Mouse (Mus musculus) liver, adult 2 months (tissue): ENCODE data around the gene Celf2. TPM values are rescaled to one million over a fixed set of nuclear protein-coding genes. Genes with fewer than 3 reads are reported as not detected.

Source experiments
- DNase-seq: peaks from one replicate; pipeline ENCODE4 v3.0.0-alpha.2; 2011; ENCODE audit warnings: low read depth, low spot score; ENCODE audit errors: extremely low read depth
- H3K27ac ChIP-seq: fragments of 200-500 bp; replicated peaks from 2 replicates; pipeline ENCODE4 v1.5.1; 2012; ENCODE audit warnings: low read depth, mild to moderate bottlenecking, control low read depth, inconsistent platforms, low read length; ENCODE audit not compliant: insufficient read depth
- H3K27me3 ChIP-seq: fragments of 200-500 bp; 2 replicates; pipeline ENCODE4 v1.6.1; 2012; ENCODE audit warnings: mild to moderate bottlenecking, moderate library complexity, low read length, inconsistent platforms; ENCODE audit not compliant: control insufficient read depth, insufficient read depth
- H3K36me3 ChIP-seq: fragments of 200-500 bp; 2 replicates; pipeline ENCODE4 v1.6.1; 2012; ENCODE audit warnings: low read length, inconsistent platforms; ENCODE audit not compliant: control insufficient read depth, insufficient read depth
- H3K4me1 ChIP-seq: fragments of 200-500 bp; 2 replicates; pipeline ENCODE4 v1.6.1; 2011; ENCODE audit warnings: low read length; ENCODE audit not compliant: control insufficient read depth, insufficient read depth
- H3K4me3 ChIP-seq: fragments of 200-500 bp; 2 replicates; pipeline ENCODE4 v1.5.1; 2011; ENCODE audit warnings: low read depth, mild to moderate bottlenecking, control low read depth, low read length, moderate library complexity; ENCODE audit not compliant: insufficient read depth
- H3K79me2 ChIP-seq: fragments of 200-500 bp; 2 replicates; pipeline ENCODE4 v1.6.1; 2012; ENCODE audit warnings: inconsistent platforms, mild to moderate bottlenecking, low read length, moderate library complexity; ENCODE audit not compliant: control insufficient read depth, insufficient read depth
- H3K9ac ChIP-seq: fragments of 200-500 bp; 2 replicates; pipeline ENCODE4 v1.6.1; 2012; ENCODE audit warnings: low read depth, mild to moderate bottlenecking, control low read depth, inconsistent platforms, low read length
- CTCF ChIP-seq: fragments of 200-500 bp; IDR thresholded peaks from 2 replicates; pipeline ENCODE4 v1.5.1; 2011; ENCODE audit warnings: low read depth, low read length, control low read depth
- POLR2A ChIP-seq: fragments of 200-500 bp; IDR thresholded peaks from 2 replicates; pipeline ENCODE4 v1.6.1; 2011; ENCODE audit warnings: low read length, control low read depth; ENCODE audit not compliant: insufficient read depth; ENCODE audit errors: extremely low read depth
- WGBS: fragments of 180-500 bp; shearing (Covaris S2); methylation state at CpG from one replicate; pipeline ENCODE4 v1.1.7; 2018; 5-methylcytosine and 5-hydroxymethylcytosine counted together
- polyA plus RNA-seq: library from polyadenylated mRNA; depleted of rRNA; stranded (reverse); fragments of >200 nt; gene quantifications from 2 replicates; pipeline ENCODE4 v1.2.3, GENCODE M21; 2012
- total RNA-seq: library from RNA; depleted of rRNA; stranded (reverse); fragments of >200 nt; gene quantifications from 2 replicates; pipeline ENCODE4 v1.2.3, GENCODE M21; 2014

Celf2 gene
- total and polyA plus RNA-seq, 2 experiments, result 2.9 to 4.7 TPM

GRCm38 (mm10) chr2:7224346-7225071, 284.9 kb downstream of the Celf2 start:
- Histone ChIP-seq H3K79me2 (no peaks in the 10 kb centered on the region), H3K27me3 (no peaks in the 10 kb centered on the region), H3K4me1 (no peaks in the 10 kb centered on the region), H3K4me3 (no peak overlapping the region), H3K9ac (no peak overlapping the region), H3K36me3 (no peaks in the 10 kb centered on the region), H3K27ac (no peak overlapping the region)
- DNase-seq, result no peak
- TF ChIP-seq POLR2A (no peak), CTCF (no peak)
- WGBS, result 78% methylated on average over 3 of the region's 3 CpGs

GRCm38 (mm10) chr2:7223538-7223937, 285.8 kb downstream of the Celf2 start:
- Histone ChIP-seq H3K27me3 (no peaks in the 10 kb centered on the region), H3K4me1 (no peaks in the 10 kb centered on the region), H3K9ac (no peak overlapping the region), H3K27ac (no peak overlapping the region), H3K36me3 (no peaks in the 10 kb centered on the region), H3K79me2 (no peaks in the 10 kb centered on the region), H3K4me3 (no peak overlapping the region)
- DNase-seq, result no peak
- TF ChIP-seq POLR2A (no peak), CTCF (no peak)
- WGBS, result 57% methylated on average over 2 of the region's 2 CpGs

- Histone ChIP-seq H3K27ac (no peak overlapping the region), H3K27me3 (no peaks in the 10 kb centered on the region), H3K4me1 (no peaks in the 10 kb centered on the region), H3K79me2 (no peaks in the 10 kb centered on the region), H3K4me3 (no peak overlapping the region), H3K9ac (no peak overlapping the region), H3K36me3 (no peaks in the 10 kb centered on the region)
- no peak for DNase-seq
- 76% methylated on average over 6 of the region's 6 CpGs for WGBS
- TF ChIP-seq POLR2A (no peak), CTCF (no peak)
These were observed 286.5 kb downstream of the Celf2 start for GRCm38 (mm10) chr2:7222886-7223285.

GRCm38 (mm10) chr2:7221856-7222255, 287.5 kb downstream of the Celf2 start:
- no peaks in the 10 kb centered on the region for H3K4me1 ChIP-seq
- H3K27me3 ChIP-seq, result no peaks in the 10 kb centered on the region
- WGBS, result 86% methylated on average over 1 of the region's 1 CpGs
- H3K9ac ChIP-seq, result no peak overlapping the region
- no peak for DNase-seq
- no peak overlapping the region for H3K4me3 ChIP-seq
- no peak overlapping the region for H3K27ac ChIP-seq
- no peaks in the 10 kb centered on the region for H3K79me2 ChIP-seq
- no peaks in the 10 kb centered on the region for H3K36me3 ChIP-seq
- TF ChIP-seq POLR2A (no peak), CTCF (no peak)

GRCm38 (mm10) chr2:7218101-7218500, 291.3 kb downstream of the Celf2 start:
- no peak for TF ChIP-seq CTCF
- no peak for TF ChIP-seq POLR2A
- H3K9ac ChIP-seq, result no peak overlapping the region
- 93% methylated on average over 2 of the region's 2 CpGs for WGBS

More at GRCm38 (mm10) chr2:7218101-7218500, 291.3 kb downstream of the Celf2 start:
- Histone ChIP-seq H3K36me3 (no peaks in the 10 kb centered on the region), H3K79me2 (no peaks in the 10 kb centered on the region), H3K4me1 (no peaks in the 10 kb centered on the region), H3K27me3 (no peaks in the 10 kb centered on the region), H3K27ac (no peak overlapping the region), H3K4me3 (no peak overlapping the region)
- DNase-seq, result no peak
